Mouse (Mus musculus): ENCODE results near the gene Pvalb. TPM values are rescaled to one million over a fixed set of nuclear protein-coding genes. Genes with fewer than 3 reads are reported as not detected.

The Pvalb gene
- total and polyA plus RNA-seq, 3 experiments = not detected

- no peaks in the 10 kb centered on the region for H3K9me3 ChIP-seq (replicated peaks; ENCODE audit: insufficient read depth, low read length)
- TF ChIP-seq EP300 (IDR thresholded peaks at IDR 0.05; ENCODE audit: low read depth in 1 of 2, low read length in 2 of 2) (no peak), POLR2AphosphoS5 (IDR thresholded peaks at IDR 0.05; ENCODE audit: borderline replicate concordance, low read depth, low read length) (no peak), POLR2AphosphoS2 (IDR thresholded peaks at IDR 0.05; ENCODE audit: low read length) (no peak), ETS1 (IDR thresholded peaks at IDR 0.05; ENCODE audit: low read depth, low read length) (no peak), GATA1 (IDR thresholded peaks at IDR 0.05; ENCODE audit: low read depth, low read length) (no peak), USF2 (IDR thresholded peaks at IDR 0.05; ENCODE audit: borderline replicate concordance in 1 of 2, insufficient read depth in 1 of 2, low read depth in 1 of 2, low read length in 2 of 2) (no peak), SMC3 (IDR thresholded peaks at IDR 0.05; ENCODE audit: low read depth, low read length) (no peak), MEF2A (IDR thresholded peaks at IDR 0.05; ENCODE audit: extremely low read depth, insufficient replicate concordance, low read depth, low read length, poor library complexity, severe bottlenecking) (no peak), CHD1 (IDR thresholded peaks at IDR 0.05; ENCODE audit: low read depth, low read length) (no peak), MYC (IDR thresholded peaks at IDR 0.05; ENCODE audit: low read depth, low read length) (no peak), TCF12 (IDR thresholded peaks at IDR 0.05; ENCODE audit: low read depth, low read length) (no peak), ZMIZ1 (IDR thresholded peaks at IDR 0.05; ENCODE audit: low read depth, low read length) (no peak)
- H3K79me2 ChIP-seq (ENCODE audit: control insufficient read depth, insufficient read depth, low read length, poor library complexity) = no peaks in the 10 kb centered on the region
- DNase-seq (ENCODE audit: low read depth, low spot score) = no peak
- no peak overlapping the region for H3K4me3 ChIP-seq (ENCODE audit: control insufficient read depth in 1 of 2, insufficient read depth in 1 of 2, low read depth in 2 of 2, low read length in 2 of 2)
- no peaks in the 10 kb centered on the region for H3K36me3 ChIP-seq (ENCODE audit: control insufficient read depth in 1 of 2, insufficient read depth in 2 of 2, low read length in 2 of 2)
- peaks cover 0 to 2% of the 10 kb centered on the region in 2 experiments; a peak in 2 of 4 replicates for H3K27me3 ChIP-seq (ENCODE audit: control insufficient read depth in 1 of 2, insufficient read depth in 2 of 2, low read length in 2 of 2)
- peaks cover 0 to 8% of the 10 kb centered on the region in 2 experiments; a peak in 3 of 4 replicates for H3K4me1 ChIP-seq (ENCODE audit: control insufficient read depth in 1 of 2, insufficient read depth in 2 of 2, low read length in 2 of 2)
- H3K27ac ChIP-seq (ENCODE audit: control insufficient read depth, low read depth, low read length) = no peak overlapping the region
- no peak overlapping the region for H3K9ac ChIP-seq (ENCODE audit: control insufficient read depth, low read depth, low read length, poor library complexity, severe bottlenecking)
Measured at GRCm38 (mm10) chr15:78179775-78180174, 26.4 kb downstream of the Pvalb start.

- H3K27ac ChIP-seq (ENCODE audit: control insufficient read depth, low read depth, low read length) = no peak overlapping the region
- peaks cover 0 to 2% of the 10 kb centered on the region in 2 experiments; a peak in 2 of 4 replicates for H3K27me3 ChIP-seq (ENCODE audit: control insufficient read depth in 1 of 2, insufficient read depth in 2 of 2, low read length in 2 of 2)
- H3K4me3 ChIP-seq (ENCODE audit: control insufficient read depth in 1 of 2, insufficient read depth in 1 of 2, low read depth in 2 of 2, low read length in 2 of 2) = no peak overlapping the region
- peaks cover 2% of the 10 kb centered on the region; the same call in 1 of the 2 replicates for H3K79me2 ChIP-seq (ENCODE audit: control insufficient read depth, insufficient read depth, low read length, poor library complexity)
- H3K4me1 ChIP-seq (ENCODE audit: control insufficient read depth in 1 of 2, insufficient read depth in 2 of 2, low read length in 2 of 2) = peaks cover 0 to 9% of the 10 kb centered on the region in 2 experiments; a peak in 3 of 4 replicates
- no peaks in the 10 kb centered on the region for H3K9me3 ChIP-seq (replicated peaks; ENCODE audit: insufficient read depth, low read length)
- no peaks in the 10 kb centered on the region for H3K36me3 ChIP-seq (ENCODE audit: control insufficient read depth in 1 of 2, insufficient read depth in 2 of 2, low read length in 2 of 2)
- DNase-seq (ENCODE audit: low read depth, low spot score) = peak; percentile 74
- H3K9ac ChIP-seq (ENCODE audit: control insufficient read depth, low read depth, low read length, poor library complexity, severe bottlenecking) = no peak overlapping the region
- no peak for TF ChIP-seq HCFC1 (IDR thresholded peaks at IDR 0.05; ENCODE audit: low read depth, low read length)
- TF ChIP-seq POLR2AphosphoS5 (IDR thresholded peaks at IDR 0.05; ENCODE audit: borderline replicate concordance, low read depth, low read length) = no peak
- no peak for TF ChIP-seq MYB (IDR thresholded peaks at IDR 0.05; ENCODE audit: low read depth, low read length)
- TF ChIP-seq NELFE (IDR thresholded peaks at IDR 0.05; ENCODE audit: low read depth, low read length) = no peak
- peak; percentile 89 for TF ChIP-seq ZNF384 (IDR thresholded peaks at IDR 0.05; ENCODE audit: low read depth, low read length)
- TF ChIP-seq TBP (IDR thresholded peaks at IDR 0.05; ENCODE audit: low read depth, low read length) = no peak
- no peak for TF ChIP-seq CHD2 (IDR thresholded peaks at IDR 0.05; ENCODE audit: low read length)
- TF ChIP-seq GATA1 (IDR thresholded peaks at IDR 0.05; ENCODE audit: low read depth, low read length) = no peak
- TF ChIP-seq MEF2A (IDR thresholded peaks at IDR 0.05; ENCODE audit: extremely low read depth, insufficient replicate concordance, low read depth, low read length, poor library complexity, severe bottlenecking) = no peak
- no peak for TF ChIP-seq CHD1 (IDR thresholded peaks at IDR 0.05; ENCODE audit: low read depth, low read length)
- no peak for TF ChIP-seq MAFK (IDR thresholded peaks at IDR 0.05; ENCODE audit: borderline replicate concordance, low read depth, low read length)
- peak; percentile 75 for TF ChIP-seq SMC3 (IDR thresholded peaks at IDR 0.05; ENCODE audit: low read depth, low read length)
- TF ChIP-seq MAZ (IDR thresholded peaks at IDR 0.05; ENCODE audit: low read depth, low read length) = no peak
- TF ChIP-seq EP300 (IDR thresholded peaks at IDR 0.05; ENCODE audit: low read depth in 1 of 2, low read length in 2 of 2) = no peak
- no peak for TF ChIP-seq TAL1 (IDR thresholded peaks at IDR 0.05; ENCODE audit: low read length)
- peak; percentile 74 for TF ChIP-seq RAD21 (IDR thresholded peaks at IDR 0.05; ENCODE audit: low read depth, low read length)
- TF ChIP-seq NRF1 (IDR thresholded peaks at IDR 0.05; ENCODE audit: insufficient read depth, low read depth, low read length, poor library complexity, severe bottlenecking) = no peak
- no peak for TF ChIP-seq KAT2A (conservative IDR thresholded peaks at IDR 0.05; ENCODE audit: low read depth, low read length)
- TF ChIP-seq POLR2AphosphoS2 (IDR thresholded peaks at IDR 0.05; ENCODE audit: low read length) = no peak
- TF ChIP-seq SIN3A (IDR thresholded peaks at IDR 0.05; ENCODE audit: low read length) = no peak
- TF ChIP-seq CTCF (IDR thresholded peaks at IDR 0.05 in 2 of 3, conservative IDR thresholded peaks at IDR 0.05 in 1 of 3; ENCODE audit: control insufficient read depth in 1 of 3, insufficient read depth in 1 of 3, low read depth in 2 of 3, low read length in 3 of 3, poor library complexity in 1 of 3, severe bottlenecking in 1 of 3) = peak; percentile 80 to 97 (median 88)
- TF ChIP-seq BHLHE40 (IDR thresholded peaks at IDR 0.05; ENCODE audit: borderline replicate concordance, low read depth, low read length) = no peak
- no peak for TF ChIP-seq POLR2A (IDR thresholded peaks at IDR 0.05; ENCODE audit: control insufficient read depth in 1 of 2, insufficient read depth in 1 of 2, low read depth in 1 of 2, low read length in 2 of 2, poor library complexity in 1 of 2)
- TF ChIP-seq USF2 (IDR thresholded peaks at IDR 0.05; ENCODE audit: borderline replicate concordance in 1 of 2, insufficient read depth in 1 of 2, low read depth in 1 of 2, low read length in 2 of 2) = no peak
- peak; percentile 62; the same call in 1 of the 2 replicates for TF ChIP-seq ZC3H11A (IDR thresholded peaks at IDR 0.05; ENCODE audit: low read depth, low read length)
- TF ChIP-seq JUND (IDR thresholded peaks at IDR 0.05; ENCODE audit: low read depth, low read length) = no peak
Measured at GRCm38 (mm10) chr15:78178397-78178796, 27.8 kb downstream of the Pvalb start.

Data from MEL (cell line).